Mouse (Mus musculus): ENCODE measurements at regions not wholly inside any gene's neighbourhood (a gene's known extent, or its start where the extent isn't known, plus 50 kb on each side); places are given as distances from the start of the nearest gene placed in this dataset.
"Not testable (repeated sequence)": the region's sequence is repeated elsewhere in the genome, so short reads cannot be mapped to it uniquely, and the experiment has no call there.

- H3K4me3 ChIP-seq (ENCODE audit: low read depth, low read length) = no peak overlapping the region
- no peaks in the 10 kb centered on the region for H3K36me3 ChIP-seq (ENCODE audit: control insufficient read depth, insufficient read depth, low read length)
- no peaks in the 10 kb centered on the region for H3K9me3 ChIP-seq (ENCODE audit: control insufficient read depth, low read length)
- H3K27me3 ChIP-seq (replicated peaks; ENCODE audit: control insufficient read depth, insufficient read depth, low read length) = no peaks in the 10 kb centered on the region
- no peak overlapping the region for H3K27ac ChIP-seq (ENCODE audit: low read depth, low read length)
- H3K4me1 ChIP-seq (replicated peaks; ENCODE audit: control insufficient read depth, insufficient read depth, low read length) = no peaks in the 10 kb centered on the region
- no peak overlapping the region for H3K9ac ChIP-seq (ENCODE audit: low read depth, low read length)
- H3K4me2 ChIP-seq = no peak overlapping the region
- WGBS = 69% methylated on average over 8 of the region's 8 CpGs
- ATAC-seq (replicated peaks; ENCODE audit: low FRiP score) (no peak), DNase-seq (ENCODE audit: low spot score) (no peak)
These were observed 97.8 kb upstream of the Arl4c start for GRCm38 (mm10) chr1:88799789-88800188.

- 65% methylated on average over 5 of the region's 5 CpGs for WGBS
- DNase-seq (ENCODE audit: low spot score) (no peak), ATAC-seq (replicated peaks; ENCODE audit: low FRiP score) (no peak)
- no peak overlapping the region for H3K4me2 ChIP-seq
- no peak overlapping the region for H3K9ac ChIP-seq (ENCODE audit: low read depth, low read length)
- no peaks in the 10 kb centered on the region for H3K9me3 ChIP-seq (ENCODE audit: control insufficient read depth, low read length)
- H3K4me3 ChIP-seq (ENCODE audit: low read depth, low read length) = no peak overlapping the region
- no peak overlapping the region for H3K27ac ChIP-seq (ENCODE audit: low read depth, low read length)
- no peaks in the 10 kb centered on the region for H3K36me3 ChIP-seq (ENCODE audit: control insufficient read depth, insufficient read depth, low read length)
- no peaks in the 10 kb centered on the region for H3K4me1 ChIP-seq (replicated peaks; ENCODE audit: control insufficient read depth, insufficient read depth, low read length)
- no peaks in the 10 kb centered on the region for H3K27me3 ChIP-seq (replicated peaks; ENCODE audit: control insufficient read depth, insufficient read depth, low read length)
These were observed 98.4 kb upstream of the Arl4c start for GRCm38 (mm10) chr1:88800411-88800810.

GRCm38 (mm10) chr1:88801151-88801550 is 99.1 kb upstream of the Arl4c start:
- H3K4me2 ChIP-seq; H3K9me3 ChIP-seq (ENCODE audit: control insufficient read depth, low read length); H3K27me3 ChIP-seq (replicated peaks; ENCODE audit: control insufficient read depth, insufficient read depth, low read length); H3K4me3 ChIP-seq (ENCODE audit: low read depth, low read length); DNase-seq (ENCODE audit: low spot score); H3K4me1 ChIP-seq (replicated peaks; ENCODE audit: control insufficient read depth, insufficient read depth, low read length); ATAC-seq (replicated peaks; ENCODE audit: low FRiP score); H3K27ac ChIP-seq (ENCODE audit: low read depth, low read length); H3K36me3 ChIP-seq (ENCODE audit: control insufficient read depth, insufficient read depth, low read length); H3K9ac ChIP-seq (ENCODE audit: low read depth, low read length): not testable (repeated sequence)

GRCm38 (mm10) chr1:88806960-88807359 is 104.9 kb upstream of the Arl4c start:
- no peak for ATAC-seq (replicated peaks; ENCODE audit: low FRiP score)

GRCm38 (mm10) chr1:88807901-88808300 is 105.9 kb upstream of the Arl4c start:
- DNase-seq (ENCODE audit: low spot score) (no peak), ATAC-seq (replicated peaks; ENCODE audit: low FRiP score) (no peak)
- no peaks in the 10 kb centered on the region for H3K27me3 ChIP-seq (replicated peaks; ENCODE audit: control insufficient read depth, insufficient read depth, low read length)
- WGBS = 82% methylated on average over 6 of the region's 6 CpGs
- no peak overlapping the region for H3K4me2 ChIP-seq
- H3K4me1 ChIP-seq (replicated peaks; ENCODE audit: control insufficient read depth, insufficient read depth, low read length) = no peaks in the 10 kb centered on the region
- H3K9me3 ChIP-seq (ENCODE audit: control insufficient read depth, low read length) = no peaks in the 10 kb centered on the region
- H3K4me3 ChIP-seq (ENCODE audit: low read depth, low read length) = no peak overlapping the region
- H3K9ac ChIP-seq (ENCODE audit: low read depth, low read length) = no peak overlapping the region
- H3K27ac ChIP-seq (ENCODE audit: low read depth, low read length) = no peak overlapping the region
- H3K36me3 ChIP-seq (ENCODE audit: control insufficient read depth, insufficient read depth, low read length) = no peaks in the 10 kb centered on the region

More at GRCm38 (mm10) chr1:88806960-88807359, 104.9 kb upstream of the Arl4c start:
- no peaks in the 10 kb centered on the region for H3K9me3 ChIP-seq (ENCODE audit: control insufficient read depth, low read length)
- no peak for DNase-seq (ENCODE audit: low spot score)
- WGBS = 58% methylated on average over 6 of the region's 6 CpGs
- no peaks in the 10 kb centered on the region for H3K27me3 ChIP-seq (replicated peaks; ENCODE audit: control insufficient read depth, insufficient read depth, low read length)
- H3K9ac ChIP-seq (ENCODE audit: low read depth, low read length) = no peak overlapping the region
- H3K4me2 ChIP-seq = no peak overlapping the region
- no peak overlapping the region for H3K4me3 ChIP-seq (ENCODE audit: low read depth, low read length)
- no peaks in the 10 kb centered on the region for H3K36me3 ChIP-seq (ENCODE audit: control insufficient read depth, insufficient read depth, low read length)
- H3K27ac ChIP-seq (ENCODE audit: low read depth, low read length) = no peak overlapping the region
- no peaks in the 10 kb centered on the region for H3K4me1 ChIP-seq (replicated peaks; ENCODE audit: control insufficient read depth, insufficient read depth, low read length)

GRCm38 (mm10) chr1:88808508-88808907 is 106.5 kb upstream of the Arl4c start:
- no peak overlapping the region for H3K4me3 ChIP-seq (ENCODE audit: low read depth, low read length)
- WGBS = 71% methylated on average over 3 of the region's 3 CpGs
- DNase-seq (ENCODE audit: low spot score) (no peak), ATAC-seq (replicated peaks; ENCODE audit: low FRiP score) (no peak)
- H3K27me3 ChIP-seq (replicated peaks; ENCODE audit: control insufficient read depth, insufficient read depth, low read length) = no peaks in the 10 kb centered on the region
- no peaks in the 10 kb centered on the region for H3K36me3 ChIP-seq (ENCODE audit: control insufficient read depth, insufficient read depth, low read length)
- no peak overlapping the region for H3K4me2 ChIP-seq
- H3K4me1 ChIP-seq (replicated peaks; ENCODE audit: control insufficient read depth, insufficient read depth, low read length) = no peaks in the 10 kb centered on the region
- H3K9ac ChIP-seq (ENCODE audit: low read depth, low read length) = no peak overlapping the region
- no peaks in the 10 kb centered on the region for H3K9me3 ChIP-seq (ENCODE audit: control insufficient read depth, low read length)
- H3K27ac ChIP-seq (ENCODE audit: low read depth, low read length) = no peak overlapping the region

GRCm38 (mm10) chr1:88809756-88810155 is 107.7 kb upstream of the Arl4c start:
- Histone ChIP-seq H3K27ac (ENCODE audit: low read depth, low read length) (no peak overlapping the region), H3K9me3 (ENCODE audit: control insufficient read depth, low read length) (no peaks in the 10 kb centered on the region), H3K4me2 (no peak overlapping the region), H3K36me3 (ENCODE audit: control insufficient read depth, insufficient read depth, low read length) (no peaks in the 10 kb centered on the region), H3K9ac (ENCODE audit: low read depth, low read length) (no peak overlapping the region), H3K27me3 (replicated peaks; ENCODE audit: control insufficient read depth, insufficient read depth, low read length) (no peaks in the 10 kb centered on the region), H3K4me1 (replicated peaks; ENCODE audit: control insufficient read depth, insufficient read depth, low read length) (no peaks in the 10 kb centered on the region), H3K4me3 (ENCODE audit: low read depth, low read length) (no peak overlapping the region)
- ATAC-seq (replicated peaks; ENCODE audit: low FRiP score) = no peak
- WGBS = 56% methylated on average over 2 of the region's 2 CpGs
- DNase-seq (ENCODE audit: low spot score) = no peak

GRCm38 (mm10) chr1:88813200-88813599 is 111.2 kb upstream of the Arl4c start:
- Histone ChIP-seq H3K9me3 (ENCODE audit: control insufficient read depth, low read length) (no peaks in the 10 kb centered on the region), H3K27me3 (replicated peaks; ENCODE audit: control insufficient read depth, insufficient read depth, low read length) (no peaks in the 10 kb centered on the region), H3K9ac (ENCODE audit: low read depth, low read length) (no peak overlapping the region), H3K4me2 (no peak overlapping the region), H3K4me1 (replicated peaks; ENCODE audit: control insufficient read depth, insufficient read depth, low read length) (no peaks in the 10 kb centered on the region), H3K4me3 (ENCODE audit: low read depth, low read length) (no peak overlapping the region), H3K27ac (ENCODE audit: low read depth, low read length) (no peak overlapping the region), H3K36me3 (ENCODE audit: control insufficient read depth, insufficient read depth, low read length) (no peaks in the 10 kb centered on the region)
- no peak for ATAC-seq (replicated peaks; ENCODE audit: low FRiP score)
- 62% methylated on average over 7 of the region's 7 CpGs for WGBS
- DNase-seq (ENCODE audit: low spot score) = no peak

- 85% methylated on average over 9 of the region's 9 CpGs for WGBS
- H3K4me1 ChIP-seq (replicated peaks; ENCODE audit: control insufficient read depth, insufficient read depth, low read length) = no peaks in the 10 kb centered on the region
- H3K9me3 ChIP-seq (ENCODE audit: control insufficient read depth, low read length) = no peaks in the 10 kb centered on the region
- H3K9ac ChIP-seq (ENCODE audit: low read depth, low read length) = no peak overlapping the region
- no peak for ATAC-seq (replicated peaks; ENCODE audit: low FRiP score)
- no peak overlapping the region for H3K27ac ChIP-seq (ENCODE audit: low read depth, low read length)
- no peak for DNase-seq (ENCODE audit: low spot score)
- H3K4me3 ChIP-seq (ENCODE audit: low read depth, low read length) = no peak overlapping the region
- no peaks in the 10 kb centered on the region for H3K27me3 ChIP-seq (replicated peaks; ENCODE audit: control insufficient read depth, insufficient read depth, low read length)
- H3K4me2 ChIP-seq = no peak overlapping the region
- no peaks in the 10 kb centered on the region for H3K36me3 ChIP-seq (ENCODE audit: control insufficient read depth, insufficient read depth, low read length)
These were observed 114.4 kb upstream of the Arl4c start for GRCm38 (mm10) chr1:88816376-88816945.

All from liver, embryonic 11.5 days (tissue).